Mouse (Mus musculus) heart, adult 2 months (tissue): ENCODE data around the gene Hoxa6. TPM values are rescaled to one million over a fixed set of nuclear protein-coding genes. Genes with fewer than 3 reads are reported as not detected.
A peak's percentile ranks its signal among the peaks of the same experiment; 100 is the strongest.

ENCODE experiments used
- DNase-seq, 2 experiments: peaks; one replicate each; pipeline ENCODE4 v3.0.0; 2021
- H3K27ac ChIP-seq: fragments of 200-600 bp; 2 replicates; pipeline ENCODE4 v1.8.1; 2022
- H3K27me3 ChIP-seq: fragments of 200-500 bp; 2 replicates; pipeline ENCODE4 v1.6.1; 2012; ENCODE audit warnings: mild to moderate bottlenecking, low read length, inconsistent platforms, mixed read lengths; ENCODE audit not compliant: control insufficient read depth, insufficient read depth
- H3K36me3 ChIP-seq: fragments of 200-500 bp; 2 replicates; pipeline ENCODE4 v1.6.1; 2012; ENCODE audit warnings: low read length, inconsistent platforms; ENCODE audit not compliant: control insufficient read depth, insufficient read depth
- H3K4me1 ChIP-seq: fragments of 200-500 bp; 2 replicates; pipeline ENCODE4 v1.6.1; 2011; ENCODE audit warnings: low read length; ENCODE audit not compliant: control insufficient read depth, insufficient read depth
- H3K4me3 ChIP-seq: fragments of 200-600 bp; 2 replicates; pipeline ENCODE4 v1.8.1; 2022
- H3K79me2 ChIP-seq: fragments of 200-500 bp; replicated peaks from 2 replicates; pipeline ENCODE4 v1.6.1; 2012; ENCODE audit warnings: mild to moderate bottlenecking, inconsistent platforms, low read length, moderate library complexity, mixed read lengths; ENCODE audit not compliant: control insufficient read depth, insufficient read depth
- H3K9ac ChIP-seq: fragments of 200-500 bp; 2 replicates; pipeline ENCODE4 v1.6.1; 2012; ENCODE audit warnings: low read depth, mild to moderate bottlenecking, control low read depth, inconsistent platforms, low read length, mixed read lengths
- CTCF ChIP-seq: fragments of 200-600 bp; IDR thresholded peaks from 2 replicates; pipeline ENCODE4 v1.8.1; 2022; ENCODE audit warnings: antibody characterized with exemption, mild to moderate bottlenecking, moderate library complexity
- EP300 ChIP-seq: fragments of 200-500 bp; IDR thresholded peaks from 2 replicates; pipeline ENCODE4 v1.6.1; 2011; ENCODE audit warnings: low read depth, low read length, control low read depth; ENCODE audit not compliant: insufficient read depth
- POLR2A ChIP-seq: fragments of 200-500 bp; IDR thresholded peaks from 2 replicates; pipeline ENCODE4 v1.6.1; 2011; ENCODE audit warnings: mild to moderate bottlenecking, low read depth, low read length, control low read depth; ENCODE audit not compliant: insufficient read depth
- WGBS: fragments of 180-500 bp; shearing (Covaris S2); methylation state at CpG from one replicate; pipeline ENCODE4 v1.1.7; 2018; 5-methylcytosine and 5-hydroxymethylcytosine counted together
- intact Hi-C: fragments of 180-260 bp; cut with DNase I; formaldehyde crosslinking; loops from one replicate; pipeline ENCODE4 v1.15.1; 2025
- polyA plus RNA-seq: library from polyadenylated mRNA; depleted of rRNA; stranded (reverse); fragments of >200 nt; gene quantifications from 2 replicates; pipeline ENCODE4 v1.2.3, GENCODE M21; 2012
- total RNA-seq, 2 experiments: library from RNA; stranded (reverse); gene quantifications; 2 replicates each; pipeline ENCODE4 v1.2.3; 2021

Gene Hoxa6
- total and polyA plus RNA-seq, 3 experiments: not detected

GRCm38 (mm10) chr6:52191860-52192550, 16.5 kb downstream of the Hoxa6 start:
- H3K4me3 ChIP-seq: peak overlapping the region; percentile 55
- intact Hi-C loops: loop anchor here (2.0 to 5.0 kb wide), 2 partner anchors 33 to 105 kb away; partner anchors contain the start of gene Hoxa1
- H3K9ac ChIP-seq: peak overlapping the region; percentile 34; the same call in 1 of the 2 replicates
- no peaks in the 10 kb centered on the region for H3K4me1 ChIP-seq
- WGBS: 2% methylated on average over 36 of the region's 55 CpGs
- H3K36me3 ChIP-seq: no peaks in the 10 kb centered on the region
- H3K27ac ChIP-seq: peak overlapping the region; percentile 52; the same call in 1 of the 2 replicates
- TF ChIP-seq POLR2A (peak; percentile 21; the same call in 1 of the 2 replicates), CTCF (no peak)
- peaks cover 15% of the 10 kb centered on the region for H3K27me3 ChIP-seq
- DNase-seq: peak; percentile 84 to 86
- H3K79me2 ChIP-seq: no peaks in the 10 kb centered on the region

- 3% methylated on average over 95 of the region's 102 CpGs for WGBS
- TF ChIP-seq EP300 (no peak), POLR2A (no peak), CTCF (no peak)
- Histone ChIP-seq H3K27me3 (peaks cover 16% of the 10 kb centered on the region), H3K4me3 (peak within 1 kb of the TSS; percentile 55), H3K79me2 (no peaks in the 10 kb centered on the region), H3K27ac (peak within 1 kb of the TSS; percentile 52), H3K9ac (peak within 1 kb of the TSS; percentile 64), H3K4me1 (no peaks in the 10 kb centered on the region), H3K36me3 (no peaks in the 10 kb centered on the region)
- no peak for DNase-seq
- intact Hi-C loops: loop anchor here (2.0 to 5.0 kb wide), 2 partner anchors 32 to 104 kb away; partner anchors contain the start of gene Hoxa1
Measured at GRCm38 (mm10) chr6:52190906-52191810, 17.4 kb downstream of the Hoxa6 start, which contains the start of gene Hoxa4. TSS of gene Hoxa4 (minus strand) at chr6:52191753.

GRCm38 (mm10) chr6:52190410-52190809, 18.1 kb downstream of the Hoxa6 start:
- Histone ChIP-seq H3K79me2 (no peaks in the 10 kb centered on the region), H3K4me3 (no peak overlapping the region; the same call in 1 of the 2 replicates), H3K4me1 (no peaks in the 10 kb centered on the region), H3K36me3 (no peaks in the 10 kb centered on the region), H3K27me3 (peaks cover 20% of the 10 kb centered on the region), H3K27ac (no peak overlapping the region; the same call in 1 of the 2 replicates), H3K9ac (no peak overlapping the region)
- no peak for DNase-seq
- WGBS: 8% methylated on average over 23 of the region's 23 CpGs
- TF ChIP-seq EP300 (no peak), POLR2A (no peak), CTCF (no peak)
- intact Hi-C loops: loop anchor here (2.0 to 5.0 kb wide), 2 partner anchors 32 to 103 kb away; partner anchors contain the start of gene Hoxa1

GRCm38 (mm10) chr6:52189909-52190308, 18.6 kb downstream of the Hoxa6 start:
- Histone ChIP-seq H3K4me3 (no peak overlapping the region), H3K9ac (no peak overlapping the region), H3K4me1 (no peaks in the 10 kb centered on the region), H3K36me3 (no peaks in the 10 kb centered on the region), H3K27me3 (peaks cover 20% of the 10 kb centered on the region), H3K27ac (no peak overlapping the region), H3K79me2 (no peaks in the 10 kb centered on the region)
- DNase-seq: no peak
- TF ChIP-seq EP300 (no peak), CTCF (no peak), POLR2A (no peak)
- intact Hi-C loops: loop anchor here (2.0 to 5.0 kb wide), 2 partner anchors 31 to 103 kb away; partner anchors contain the start of gene Hoxa1
- 17% methylated on average over 8 of the region's 8 CpGs for WGBS

GRCm38 (mm10) chr6:52189172-52189591, 19.3 kb downstream of the Hoxa6 start:
- DNase-seq: no peak
- Histone ChIP-seq H3K9ac (no peak overlapping the region), H3K4me1 (no peaks in the 10 kb centered on the region), H3K36me3 (no peaks in the 10 kb centered on the region), H3K27ac (no peak overlapping the region), H3K79me2 (no peaks in the 10 kb centered on the region), H3K27me3 (peaks cover 26% of the 10 kb centered on the region), H3K4me3 (no peak overlapping the region)
- WGBS: 18% methylated on average over 5 of the region's 5 CpGs
- intact Hi-C loops: no loop called here
- TF ChIP-seq EP300 (no peak), CTCF (no peak), POLR2A (no peak)
